Mouse (Mus musculus) ES-Bruce4 (cell line): ENCODE measurements around the gene Cog2. TPM values are rescaled to one million over a fixed set of nuclear protein-coding genes. Genes with fewer than 3 reads are reported as not detected.
A peak's percentile ranks its signal among the peaks of the same experiment; 100 is the strongest.

Source experiments
- H3K27ac ChIP-seq: 2 replicates; pipeline ENCODE4 v1.5.1; 2012; ENCODE audit warnings: low read length, inconsistent platforms; ENCODE audit not compliant: insufficient read depth
- H3K27me3 ChIP-seq: 2 replicates; pipeline ENCODE4 v1.6.1; 2012; ENCODE audit warnings: mild to moderate bottlenecking, low read length, inconsistent platforms; ENCODE audit not compliant: control insufficient read depth, poor library complexity, insufficient read depth, severe bottlenecking
- H3K36me3 ChIP-seq: 2 replicates; pipeline ENCODE4 v1.6.1; 2012; ENCODE audit warnings: inconsistent platforms, mild to moderate bottlenecking, low read length, moderate library complexity; ENCODE audit not compliant: control insufficient read depth, poor library complexity, insufficient read depth, severe bottlenecking
- H3K4me1 ChIP-seq: one replicate; pipeline ENCODE4 v1.8.1; 2011; ENCODE audit warnings: low read length; ENCODE audit not compliant: control insufficient read depth, insufficient read depth
- H3K4me3 ChIP-seq: 2 replicates; pipeline ENCODE4 v1.5.1; 2011; ENCODE audit warnings: low read depth, mild to moderate bottlenecking, low read length
- H3K9ac ChIP-seq: 2 replicates; pipeline ENCODE4 v1.6.1; 2012; ENCODE audit warnings: low read depth, mild to moderate bottlenecking, inconsistent platforms; ENCODE audit not compliant: poor library complexity, severe bottlenecking
- H3K9me3 ChIP-seq: replicated peaks from 2 replicates; pipeline ENCODE4 v1.6.1; 2012; ENCODE audit warnings: mild to moderate bottlenecking, low read length, inconsistent platforms; ENCODE audit not compliant: control insufficient read depth, poor library complexity, insufficient read depth, severe bottlenecking
- CTCF ChIP-seq: IDR thresholded peaks from one replicate; pipeline ENCODE4 v1.8.1; 2011; ENCODE audit warnings: low read depth, low read length
- EP300 ChIP-seq: IDR thresholded peaks from 2 replicates; pipeline ENCODE4 v1.6.1; 2011; ENCODE audit warnings: low read depth, low read length; ENCODE audit not compliant: insufficient read depth
- POLR2A ChIP-seq: IDR thresholded peaks from one replicate; pipeline ENCODE4 v1.8.1; 2011; ENCODE audit warnings: low read length; ENCODE audit not compliant: insufficient read depth
- polyA plus RNA-seq: library from polyadenylated mRNA; stranded (reverse); fragments of >200 nt; gene quantifications from 2 replicates; pipeline ENCODE4 v1.2.4, GENCODE M21; 2011; ENCODE audit warnings: low read depth; ENCODE audit not compliant: missing spikeins, insufficient read depth, insufficient read length

Cog2 gene
- polyA plus RNA-seq, 1 experiment: 22.1 TPM

GRCm38 (mm10) chr8:124535451-124535850, 14.9 kb downstream of the Cog2 start:
- Histone ChIP-seq H3K36me3 (peaks cover 14% of the 10 kb centered on the region), H3K4me1 (no peaks in the 10 kb centered on the region), H3K9me3 (no peaks in the 10 kb centered on the region), H3K27ac (0 out of 2 replicates have a peak overlapping the region, but pooled peaks have one; percentile 44), H3K9ac (no peak overlapping the region), H3K27me3 (no peaks in the 10 kb centered on the region), H3K4me3 (no peak overlapping the region)
- TF ChIP-seq EP300 (no peak), POLR2A (no peak), CTCF (no peak)

- Histone ChIP-seq H3K27ac (no peak overlapping the region), H3K4me3 (no peak overlapping the region), H3K9ac (no peak overlapping the region), H3K9me3 (no peaks in the 10 kb centered on the region), H3K27me3 (no peaks in the 10 kb centered on the region), H3K36me3 (peaks cover 13% of the 10 kb centered on the region), H3K4me1 (no peaks in the 10 kb centered on the region)
- TF ChIP-seq CTCF (no peak), POLR2A (no peak), EP300 (no peak)
Measured at GRCm38 (mm10) chr8:124540906-124541305, 20.3 kb downstream of the Cog2 start.

- TF ChIP-seq EP300: no peak
- no peak for TF ChIP-seq CTCF
- no peak for TF ChIP-seq POLR2A
- peaks cover 13% of the 10 kb centered on the region for H3K36me3 ChIP-seq
- no peaks in the 10 kb centered on the region for H3K9me3 ChIP-seq
- no peak overlapping the region for H3K9ac ChIP-seq
- H3K4me3 ChIP-seq: no peak overlapping the region
- no peaks in the 10 kb centered on the region for H3K27me3 ChIP-seq
- H3K27ac ChIP-seq: no peak overlapping the region
- H3K4me1 ChIP-seq: no peaks in the 10 kb centered on the region
Measured at GRCm38 (mm10) chr8:124542001-124542400, 21.4 kb downstream of the Cog2 start.

GRCm38 (mm10) chr8:124543272-124543671, 22.7 kb downstream of the Cog2 start:
- no peak overlapping the region for H3K9ac ChIP-seq
- H3K4me1 ChIP-seq: no peaks in the 10 kb centered on the region
- no peak for TF ChIP-seq EP300
- TF ChIP-seq CTCF: no peak
- no peak for TF ChIP-seq POLR2A
- peaks cover 7% of the 10 kb centered on the region; the same call in 1 of the 2 replicates for H3K36me3 ChIP-seq
- no peak overlapping the region for H3K4me3 ChIP-seq
- H3K27ac ChIP-seq: no peak overlapping the region
- H3K9me3 ChIP-seq: no peaks in the 10 kb centered on the region
- no peaks in the 10 kb centered on the region for H3K27me3 ChIP-seq

GRCm38 (mm10) chr8:124546371-124546770, 25.8 kb downstream of the Cog2 start:
- no peak overlapping the region for H3K9ac ChIP-seq
- H3K4me3 ChIP-seq: no peak overlapping the region
- TF ChIP-seq POLR2A (no peak), CTCF (no peak), EP300 (no peak)
- H3K4me1 ChIP-seq: no peaks in the 10 kb centered on the region
- peaks cover 16% of the 10 kb centered on the region; the same call in 1 of the 2 replicates for H3K36me3 ChIP-seq
- no peaks in the 10 kb centered on the region for H3K27me3 ChIP-seq
- no peaks in the 10 kb centered on the region for H3K9me3 ChIP-seq
- H3K27ac ChIP-seq: no peak overlapping the region

GRCm38 (mm10) chr8:124546815-124547214, 26.2 kb downstream of the Cog2 start:
- Histone ChIP-seq H3K27me3 (no peaks in the 10 kb centered on the region), H3K9ac (no peak overlapping the region), H3K4me1 (no peaks in the 10 kb centered on the region), H3K9me3 (no peaks in the 10 kb centered on the region), H3K27ac (no peak overlapping the region), H3K36me3 (peaks cover 19% of the 10 kb centered on the region; the same call in 1 of the 2 replicates), H3K4me3 (no peak overlapping the region)
- TF ChIP-seq EP300 (no peak), CTCF (no peak), POLR2A (no peak)
